Mouse (Mus musculus) layer of hippocampus, postnatal 36 days (tissue): ENCODE data around the gene Tph2. TPM values are rescaled to one million over a fixed set of nuclear protein-coding genes. Genes with fewer than 3 reads are reported as not detected.
A peak's percentile ranks its signal among the peaks of the same experiment; 100 is the strongest.

Source experiments
- DNase-seq, 2 experiments: peaks; one replicate each; pipeline ENCODE4 v3.0.0; 2022
- total RNA-seq, 2 experiments: library from RNA; stranded (reverse); gene quantifications; 2 replicates each; pipeline ENCODE4 v1.2.3; 2021

Tph2 gene
- total RNA-seq, 2 experiments from 2014 or later, result 0.67 to 0.73 TPM

DNA sequence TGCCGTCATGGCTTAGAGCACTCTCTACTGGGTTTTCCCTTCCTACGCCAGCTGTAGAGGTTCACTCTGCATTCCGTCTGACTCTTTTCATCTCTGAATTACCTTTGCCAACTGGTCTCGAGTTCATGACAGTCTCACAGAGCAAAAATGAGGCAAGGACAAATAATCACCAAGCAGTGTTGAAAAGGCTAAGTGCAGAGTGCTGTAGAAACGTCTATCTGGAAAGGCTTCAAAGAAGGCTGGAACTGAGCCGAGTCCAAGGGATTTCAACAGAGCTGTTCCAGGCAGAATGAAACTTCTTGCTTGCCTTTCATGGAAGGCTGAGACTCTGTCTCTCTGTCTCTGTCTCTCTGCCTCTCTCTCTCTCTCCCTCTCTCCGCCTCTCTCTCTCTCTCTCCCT lies 47.8 kb downstream of the Tph2 start:
- no peak for DNase-seq

DNA sequence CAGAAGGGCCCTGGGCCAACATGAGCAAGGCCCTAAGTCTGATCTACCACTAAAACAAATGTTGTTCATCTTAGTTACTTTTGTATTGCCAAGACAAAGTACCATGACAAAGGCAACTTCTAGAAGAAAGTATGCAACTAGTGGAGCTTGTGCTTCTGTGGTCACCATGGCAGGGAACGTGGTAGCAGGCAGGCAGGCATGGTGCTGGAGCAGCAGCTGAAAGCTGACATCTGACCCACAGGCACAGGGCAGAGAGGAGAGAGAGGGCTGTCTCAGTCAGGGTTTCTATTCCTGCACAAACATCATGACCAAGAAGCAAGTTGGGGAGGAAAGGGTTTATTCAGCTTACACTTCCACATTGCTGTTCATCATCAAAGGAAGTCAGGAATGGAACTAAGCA lies 56.9 kb downstream of the Tph2 start:
- no peak for DNase-seq

DNA sequence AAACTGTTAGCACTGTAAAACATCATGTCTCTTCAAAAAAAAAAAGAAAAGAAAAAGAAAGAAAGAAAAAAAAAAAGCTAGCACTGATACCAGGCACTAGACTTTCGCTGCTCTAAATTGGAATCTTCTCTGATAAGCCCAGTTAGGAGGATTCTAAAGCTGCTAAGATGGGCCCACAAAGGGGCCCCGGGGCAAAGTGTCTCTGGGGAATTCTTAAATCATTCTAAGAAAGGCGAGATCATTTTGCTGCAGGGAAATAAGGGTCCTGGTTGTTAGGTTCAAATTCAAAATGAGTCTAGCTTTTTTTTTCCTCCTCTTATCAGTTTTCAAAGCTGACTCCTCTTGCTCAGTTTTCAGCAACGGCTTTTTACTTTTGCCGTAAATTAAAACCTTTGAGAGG lies 59.3 kb downstream of the Tph2 start:
- DNase-seq, result no peak

DNA sequence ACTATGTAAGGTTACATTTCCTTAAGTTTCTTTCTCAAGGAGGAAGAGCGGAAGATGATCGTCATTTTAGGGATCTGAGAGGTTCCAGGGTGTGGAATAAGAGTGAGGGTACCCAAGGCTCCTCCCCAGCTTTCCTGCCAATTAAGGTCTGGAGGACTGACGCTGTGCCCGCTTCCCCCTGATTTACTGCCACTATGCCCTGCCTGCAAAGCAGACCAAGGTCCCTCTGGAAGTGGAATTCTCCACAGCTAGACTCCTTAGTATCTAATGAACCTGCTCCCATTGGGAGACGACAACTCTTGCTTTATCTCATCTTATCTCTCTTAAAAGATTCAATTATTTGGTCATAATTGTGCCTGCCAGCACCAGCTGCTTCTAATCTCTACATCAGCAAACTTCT lies 59.8 kb downstream of the Tph2 start:
- no peak for DNase-seq

- DNase-seq, result no peak
These were observed 76.9 kb downstream of the Tph2 start for GRCm38 (mm10) chr10:115107666-115108540.

DNA sequence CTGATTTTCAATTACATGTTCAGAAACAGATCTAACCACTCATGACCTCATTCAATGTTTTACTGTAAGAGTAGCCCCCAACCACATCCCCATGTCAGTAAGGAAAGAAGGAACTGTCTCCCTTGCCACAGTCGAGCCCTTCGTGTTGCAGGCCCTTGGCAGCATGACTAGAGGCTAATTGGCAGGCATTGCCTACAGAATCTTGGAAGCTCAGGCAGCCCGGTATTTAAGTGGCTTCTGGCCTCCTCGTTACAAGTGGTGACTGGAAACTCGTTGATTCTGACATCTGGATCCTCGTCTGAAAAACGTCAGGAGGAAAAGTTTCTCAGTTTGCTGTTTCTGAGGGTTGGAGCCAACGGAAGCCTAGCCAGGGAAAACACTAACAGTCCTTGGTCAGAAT lies 80.6 kb downstream of the Tph2 start:
- DNase-seq, result no peak

DNA sequence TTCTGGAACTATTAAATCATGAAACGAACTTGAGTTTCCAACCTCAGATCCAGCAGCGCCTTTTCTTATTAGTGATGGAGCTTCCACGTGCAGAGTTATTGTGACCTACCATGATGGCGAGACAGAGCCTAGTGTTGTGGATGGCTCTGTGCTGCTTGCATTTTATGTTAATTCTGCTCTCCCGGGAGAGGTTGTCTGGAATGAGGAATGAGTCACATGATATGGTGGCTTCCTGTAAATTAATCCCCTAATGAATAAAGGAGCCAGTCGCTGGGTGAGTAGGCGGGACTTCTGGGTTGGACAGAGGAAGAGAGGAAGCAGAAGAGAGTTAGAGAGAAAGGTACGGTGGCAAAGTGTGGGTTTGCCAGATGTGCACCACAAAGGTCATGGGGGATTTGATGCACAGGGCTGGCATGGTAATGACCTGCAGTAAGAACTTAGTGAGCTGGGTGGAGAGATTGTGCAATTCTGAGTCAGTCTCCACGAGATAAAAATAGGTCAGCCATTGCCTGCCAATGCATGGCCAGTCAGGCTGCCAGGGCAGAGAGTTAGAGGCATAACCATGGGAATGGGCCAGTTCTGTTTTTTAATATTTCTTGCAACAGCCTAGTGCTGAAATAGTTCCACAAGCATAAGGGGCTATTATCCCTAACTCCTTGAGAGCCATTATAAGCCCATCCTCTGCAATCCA lies 84.8 kb downstream of the Tph2 start:
- DNase-seq, result no peak

GRCm38 (mm10) chr10:115097163-115097562 lies 87.7 kb downstream of the Tph2 start:
- DNase-seq, result peak; percentile 24 to 61

DNA sequence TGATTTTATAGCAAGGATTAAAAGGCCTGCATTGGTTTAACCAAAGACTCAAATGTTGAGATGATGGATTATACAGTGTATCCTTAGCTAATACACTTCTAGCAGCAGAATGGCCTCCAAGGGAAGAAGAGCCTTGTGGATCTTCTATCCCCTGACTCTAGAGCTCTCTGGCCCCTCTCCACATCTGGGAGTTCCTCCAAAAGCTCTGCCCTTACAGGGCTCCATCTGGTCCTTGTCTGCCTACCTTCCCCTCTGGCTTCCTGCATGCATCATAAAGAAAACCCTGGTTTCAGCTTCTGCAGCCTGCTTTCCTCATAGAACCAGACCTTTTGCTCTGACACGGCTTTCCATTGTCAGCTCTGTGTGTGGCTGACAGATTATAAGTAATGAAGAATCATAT lies 88.6 kb downstream of the Tph2 start:
- no peak for DNase-seq

DNA sequence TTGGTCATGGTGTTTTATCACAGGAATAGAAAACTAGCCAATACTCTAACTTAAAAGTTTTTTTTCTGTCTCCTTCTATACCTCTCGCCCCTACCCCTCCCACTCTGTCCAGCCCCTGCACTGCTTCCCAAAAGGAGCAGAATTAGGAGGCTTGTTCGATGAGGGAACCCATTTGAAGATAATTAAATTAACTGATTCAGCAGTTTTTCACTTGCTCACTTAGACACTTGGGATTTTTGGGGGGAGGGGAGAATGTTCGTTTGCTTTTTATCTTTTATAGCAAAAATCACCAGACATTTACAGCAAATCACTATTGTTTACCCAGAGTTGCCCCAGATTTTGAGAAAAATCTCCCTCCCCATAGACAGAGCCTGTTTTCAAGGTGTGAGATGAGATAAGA lies 106.6 kb downstream of the Tph2 start:
- no peak for DNase-seq

DNA sequence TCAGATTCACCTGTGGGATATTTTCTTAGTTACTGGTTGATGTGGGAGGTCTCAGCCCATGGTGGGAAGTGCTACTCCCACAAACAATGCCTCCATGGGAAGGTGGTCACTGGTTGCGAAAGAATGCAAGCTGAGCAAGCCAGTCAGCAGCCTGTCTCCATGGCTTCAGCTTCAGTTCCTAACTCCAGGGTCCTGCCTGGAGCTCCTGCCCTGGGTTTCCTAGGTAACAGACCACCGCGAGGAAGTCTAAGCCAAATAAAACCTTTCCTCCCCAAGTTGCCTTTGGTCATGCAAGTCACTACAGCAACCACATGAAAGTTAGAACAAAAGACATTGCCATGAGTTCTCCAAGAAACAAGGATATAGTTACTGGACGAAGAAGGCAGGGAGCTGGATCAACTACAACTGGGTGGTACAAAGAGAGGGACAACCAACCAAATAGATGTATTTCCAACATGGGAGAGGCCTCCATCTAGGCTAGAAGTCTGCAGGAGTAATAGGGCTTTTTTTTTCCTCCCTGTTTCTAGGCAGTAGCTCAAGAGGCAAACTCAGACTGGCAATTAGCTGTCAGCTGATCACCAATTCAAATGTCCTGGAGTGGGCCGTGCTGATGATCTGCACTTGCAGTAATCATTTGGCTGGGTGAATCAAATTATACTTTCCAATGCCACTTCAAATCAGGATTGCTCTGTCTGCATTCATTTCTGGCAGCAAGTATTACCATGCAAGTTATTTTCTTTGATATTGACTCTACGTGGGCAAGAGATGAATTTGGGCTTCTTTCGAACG lies 115.5 kb downstream of the Tph2 start:
- DNase-seq, result no peak

- no peak for DNase-seq
These were observed 120.9 kb downstream of the Tph2 start for GRCm38 (mm10) chr10:115063936-115064335.

DNA sequence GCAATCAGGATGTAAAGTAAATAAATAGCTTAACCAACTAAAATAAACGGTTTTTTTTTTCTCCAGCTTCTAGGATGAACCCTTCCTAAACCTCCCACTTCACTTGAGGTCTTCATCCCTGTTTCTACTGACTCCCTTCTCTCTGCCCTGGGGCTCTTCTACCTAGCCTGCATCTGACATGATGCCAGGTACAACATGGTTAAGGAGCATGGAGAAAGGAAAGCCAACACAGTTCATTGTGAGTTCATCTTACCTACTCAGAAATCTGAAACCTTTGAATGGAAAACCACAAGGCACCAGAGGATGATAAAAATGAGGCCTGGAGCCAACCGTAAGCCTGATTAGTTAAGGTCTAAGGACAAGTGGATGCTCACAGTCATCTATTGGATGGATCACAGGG lies 123.3 kb downstream of the Tph2 start:
- DNase-seq, result no peak

GRCm38 (mm10) chr10:115060759-115061158 lies 124.1 kb downstream of the Tph2 start:
- no peak for DNase-seq

DNA sequence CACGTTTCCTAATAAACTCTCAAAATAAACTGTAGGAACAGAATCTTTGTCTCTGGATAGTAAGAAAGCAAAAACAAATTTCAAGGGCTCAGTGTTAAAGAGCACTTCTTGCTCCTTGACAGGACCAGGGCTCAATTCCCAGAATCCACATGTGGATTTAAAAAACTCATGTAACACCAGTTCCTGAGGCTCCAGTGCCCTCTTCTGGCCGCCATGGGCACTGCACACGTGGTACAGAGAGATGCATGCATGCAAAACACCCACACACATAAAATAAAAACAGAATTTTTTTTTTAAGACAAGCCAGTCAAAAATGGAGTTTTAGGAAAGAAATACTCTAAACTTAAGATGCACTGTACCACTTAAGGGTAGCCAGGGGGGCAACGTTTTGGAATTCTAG lies 133.2 kb downstream of the Tph2 start:
- no peak for DNase-seq

- DNase-seq, result no peak
These were observed 134.1 kb downstream of the Tph2 start for GRCm38 (mm10) chr10:115050674-115051073.

DNA sequence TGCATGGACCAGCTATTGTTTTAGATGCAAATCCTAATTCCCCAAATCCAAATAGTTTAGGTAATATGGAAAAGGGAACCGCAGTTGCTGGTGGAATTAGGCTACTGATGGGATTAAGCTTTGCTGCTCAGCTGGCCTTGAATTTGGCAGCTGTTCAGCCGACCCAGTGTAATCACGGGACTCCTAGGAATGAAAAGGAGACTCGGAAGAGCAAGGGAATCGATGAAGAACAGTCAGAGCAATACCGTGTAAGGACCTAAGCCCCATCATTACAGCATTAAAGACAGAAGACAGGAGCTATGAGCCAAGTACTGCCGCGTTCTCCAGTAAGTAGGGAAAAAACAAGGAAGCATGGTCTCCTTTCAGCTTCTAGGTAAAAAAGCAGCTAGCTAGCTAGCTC lies 134.6 kb downstream of the Tph2 start:
- no peak for DNase-seq

DNA sequence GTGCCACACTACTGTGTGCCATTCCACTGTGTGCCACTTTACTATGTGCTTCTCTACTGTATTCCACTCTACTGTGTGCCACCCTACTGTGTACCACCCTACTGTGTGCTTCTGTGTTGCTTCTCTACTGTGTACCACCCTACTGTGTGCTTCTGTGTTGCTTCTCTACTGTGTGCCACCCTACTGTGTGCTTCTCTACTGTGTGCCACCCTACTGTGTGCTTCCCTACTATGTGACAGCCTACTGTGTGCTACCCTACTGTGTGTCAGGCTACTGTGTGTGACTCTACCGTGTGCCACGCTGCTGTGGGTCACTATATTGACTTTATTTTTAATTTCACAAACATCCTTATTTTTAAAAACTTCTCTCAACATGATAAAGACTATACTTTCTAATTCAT lies 136.3 kb downstream of the Tph2 start:
- no peak for DNase-seq

DNA sequence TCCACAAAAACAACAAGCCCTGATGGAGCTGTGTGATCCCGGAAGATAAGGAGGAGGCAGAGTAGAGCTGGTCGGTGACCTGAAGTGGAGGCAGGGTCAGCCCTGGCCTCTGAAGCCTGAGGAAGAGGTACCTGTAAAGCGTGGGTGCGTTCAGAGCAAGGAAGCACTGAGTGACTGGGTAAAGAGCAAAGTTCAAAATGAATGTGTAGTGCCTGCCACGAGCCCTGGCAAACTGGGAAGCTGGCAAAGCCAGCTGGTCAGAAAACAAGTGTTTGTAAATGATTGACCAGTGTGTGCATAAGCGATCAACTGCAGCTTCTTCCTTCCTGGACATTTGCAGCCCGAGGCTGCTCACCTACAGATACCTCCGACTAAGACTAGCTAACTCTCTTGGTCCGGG lies 149.1 kb downstream of the Tph2 start:
- no peak for DNase-seq
